Mouse (Mus musculus) liver, embryonic 13.5 days (tissue): Measurements from ENCODE around the gene Cnnm3. TPM values are rescaled to one million over a fixed set of nuclear protein-coding genes. Genes with fewer than 3 reads are reported as not detected.

ENCODE experiments used
- ATAC-seq: fragments of 200-750 bp; cut with Nextera tagmentation; 2 replicates; pipeline ENCODE4 v1.8.0; 2017; ENCODE audit warnings: low read depth, mild to moderate bottlenecking, moderate number of reproducible peaks, moderate library complexity
- DNase-seq: peaks from one replicate; pipeline ENCODE4 v3.0.0; 2022
- H3K27ac ChIP-seq: fragments of 300-500 bp; sonication (generic); 2 replicates; pipeline ENCODE4 v1.5.1; 2015; ENCODE audit warnings: moderate library complexity, mild to moderate bottlenecking, inconsistent platforms
- H3K27me3 ChIP-seq: fragments of 300-500 bp; sonication (generic); 2 replicates; pipeline ENCODE4 v1.6.1; 2015; ENCODE audit warnings: mild to moderate bottlenecking, inconsistent platforms
- H3K36me3 ChIP-seq: fragments of 300-500 bp; sonication (generic); 2 replicates; pipeline ENCODE4 v1.6.1; 2015; ENCODE audit warnings: mild to moderate bottlenecking, inconsistent platforms
- H3K4me1 ChIP-seq: fragments of 300-500 bp; sonication (generic); replicated peaks from 2 replicates; pipeline ENCODE4 v1.6.1; 2015; ENCODE audit warnings: inconsistent platforms
- H3K4me2 ChIP-seq: fragments of 300-500 bp; sonication (generic); 2 replicates; pipeline ENCODE4 v1.6.1; 2015; ENCODE audit warnings: inconsistent platforms, mild to moderate bottlenecking, moderate library complexity
- H3K4me3 ChIP-seq: fragments of 300-500 bp; sonication (generic); replicated peaks from 2 replicates; pipeline ENCODE4 v1.5.1; 2015; ENCODE audit warnings: mild to moderate bottlenecking, inconsistent platforms
- H3K9ac ChIP-seq: fragments of 300-500 bp; sonication (generic); 2 replicates; pipeline ENCODE4 v1.6.1; 2015; ENCODE audit warnings: mild to moderate bottlenecking, inconsistent platforms
- H3K9me3 ChIP-seq: fragments of 300-500 bp; sonication (generic); replicated peaks from 2 replicates; pipeline ENCODE4 v1.6.1; 2016; ENCODE audit warnings: inconsistent platforms
- WGBS: fragments of 180-500 bp; shearing (Covaris S2); methylation state at CpG from one replicate; pipeline ENCODE4 v1.1.7; 2015; ENCODE audit not compliant: insufficient replicate concordance; 5-methylcytosine and 5-hydroxymethylcytosine counted together
- polyA plus RNA-seq: library from polyadenylated mRNA; unstranded; fragments of >200 nt; fragmentation: Nextera tagmentation; extraction: Ambion mirVana; gene quantifications from 2 replicates; pipeline ENCODE4 v1.2.1, GENCODE M21; 2015

Gene Cnnm3
- polyA plus RNA-seq, result 0.97 and 0.98 TPM in 2 replicates

DNA sequence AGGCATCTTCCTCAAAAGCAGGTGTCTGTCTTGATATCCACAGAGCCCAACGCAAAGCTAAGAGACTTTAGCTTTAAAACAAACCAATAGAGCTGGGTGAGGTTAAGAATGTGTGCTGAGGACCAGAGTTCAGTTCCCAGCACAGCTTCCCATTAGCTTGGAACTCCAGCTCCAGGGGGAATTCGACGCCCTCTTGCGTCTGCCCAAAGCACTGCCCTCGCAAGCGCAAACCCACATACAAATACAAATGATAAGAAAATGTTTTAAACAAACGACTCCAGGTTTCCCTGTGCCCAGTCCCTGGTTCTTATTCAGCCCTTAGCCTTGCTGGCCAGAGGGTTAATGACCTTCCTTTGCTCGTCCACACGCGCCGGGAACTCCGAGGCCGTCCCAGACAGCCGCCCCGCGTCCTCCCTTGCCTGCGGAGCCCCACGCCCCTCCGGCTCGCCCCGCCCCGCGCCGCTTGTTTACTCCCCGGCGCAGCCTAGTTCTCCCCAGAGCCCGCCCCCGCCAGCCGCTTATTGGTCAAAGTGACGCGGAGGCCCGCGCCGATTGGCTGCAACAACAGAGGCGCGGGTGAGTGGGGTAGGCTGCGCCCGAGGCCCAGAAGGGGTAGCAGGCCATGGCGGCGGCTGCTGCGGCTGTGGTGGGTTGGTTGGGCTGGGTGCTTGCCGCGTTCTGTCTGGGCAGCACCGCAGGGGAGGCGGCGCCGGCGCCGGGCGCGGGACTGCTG lies at the start of gene Cnnm3:
Gene Cnnm3 (plus strand): TSS at position 579 of the 733 bp plus-strand sequence.
- WGBS, result 2% methylated on average over 51 of the region's 51 CpGs
- peaks cover 30% of the 10 kb centered on the region for H3K4me1 ChIP-seq

GRCm38 (mm10) chr1:36465641-36466160 lies 46.0 kb upstream of the Cnnm3 start:
- DNase-seq (no peak), ATAC-seq (no peak)
- Histone ChIP-seq H3K9me3 (no peaks in the 10 kb centered on the region), H3K4me1 (peaks cover 19% of the 10 kb centered on the region), H3K36me3 (no peaks in the 10 kb centered on the region), H3K27ac (no peak overlapping the region), H3K27me3 (no peaks in the 10 kb centered on the region), H3K4me2 (no peak overlapping the region), H3K9ac (no peak overlapping the region), H3K4me3 (no peak overlapping the region)
- 56% methylated on average over 4 of the region's 4 CpGs for WGBS

More for the DNA sequence above, at the start of gene Cnnm3:
- Histone ChIP-seq H3K4me3 (peak within 1 kb of the TSS; percentile 96), H3K36me3 (peaks cover 12% of the 10 kb centered on the region), H3K27ac (peak within 1 kb of the TSS; percentile 94), H3K4me2 (peak within 1 kb of the TSS; percentile 96), H3K27me3 (no peaks in the 10 kb centered on the region), H3K9me3 (no peaks in the 10 kb centered on the region), H3K9ac (peak within 1 kb of the TSS; percentile 89)
- DNase-seq (peak; percentile 96), ATAC-seq (peak; percentile 98)

DNA sequence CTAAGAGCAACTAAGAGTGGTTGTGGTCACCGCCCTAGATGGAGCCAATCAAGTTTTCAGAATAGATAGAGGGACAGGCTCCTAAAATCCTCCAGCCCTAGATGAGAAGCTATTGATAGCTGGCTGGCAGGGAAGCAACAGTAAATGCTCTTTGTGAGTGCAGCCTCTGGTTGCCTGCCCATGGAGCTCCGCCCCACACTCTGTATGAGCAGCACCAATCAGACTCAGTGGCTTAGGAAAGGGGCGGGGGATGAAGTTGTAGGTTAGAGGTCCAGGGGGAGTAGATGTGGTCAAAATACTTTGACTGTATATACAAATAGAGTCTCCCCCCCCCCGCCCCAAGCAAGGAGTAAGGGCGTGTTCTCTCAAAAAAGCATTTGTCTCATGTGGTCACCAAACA lies 44.2 kb upstream of the Cnnm3 start:
- H3K27ac ChIP-seq, result no peak overlapping the region
- DNase-seq, result no peak
- ATAC-seq, result no peak
- no peak overlapping the region for H3K4me3 ChIP-seq
- no peaks in the 10 kb centered on the region for H3K36me3 ChIP-seq
- H3K4me1 ChIP-seq, result peaks cover 32% of the 10 kb centered on the region
- WGBS, result 58% methylated on average over 5 of the region's 5 CpGs
- no peak overlapping the region for H3K4me2 ChIP-seq
- H3K27me3 ChIP-seq, result peaks cover 7% of the 10 kb centered on the region
- H3K9ac ChIP-seq, result no peak overlapping the region
- no peaks in the 10 kb centered on the region for H3K9me3 ChIP-seq

DNA sequence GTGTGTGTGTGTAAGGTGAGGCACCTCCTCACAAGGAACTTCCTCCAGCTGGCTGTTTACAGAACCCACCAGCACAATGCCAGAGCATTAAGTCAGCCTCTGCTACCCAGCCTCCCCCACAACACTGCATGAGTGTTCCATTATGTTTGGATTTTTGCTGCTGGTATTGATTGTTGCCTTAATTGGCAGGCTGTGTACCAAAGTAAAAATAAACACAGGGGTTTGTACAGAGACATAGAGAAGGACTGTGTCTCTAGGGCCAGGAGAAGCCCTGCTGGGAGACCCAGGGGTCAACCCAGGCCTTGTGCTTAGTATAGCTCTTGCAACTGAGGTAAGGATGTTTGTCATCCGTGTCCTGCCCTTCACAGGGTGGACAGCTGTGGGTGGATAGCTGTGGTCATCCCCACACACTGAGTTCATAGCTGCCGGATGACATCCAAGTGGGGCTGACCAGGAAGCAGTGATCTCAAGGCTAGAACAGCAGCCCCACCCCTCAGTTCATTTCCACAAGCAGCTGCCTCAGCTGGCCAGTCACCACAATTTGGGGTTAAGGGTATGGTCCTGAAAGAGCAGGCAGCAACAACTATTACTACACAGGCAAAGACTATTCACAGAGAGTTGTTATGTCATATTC lies 41.7 kb upstream of the Cnnm3 start:
- Histone ChIP-seq H3K4me2 (no peak overlapping the region), H3K9me3 (no peaks in the 10 kb centered on the region), H3K4me1 (peaks cover 55% of the 10 kb centered on the region), H3K36me3 (no peaks in the 10 kb centered on the region), H3K27me3 (peaks cover 20% of the 10 kb centered on the region), H3K27ac (no peak overlapping the region), H3K4me3 (no peak overlapping the region), H3K9ac (no peak overlapping the region)
- ATAC-seq (no peak), DNase-seq (no peak)
- WGBS, result 62% methylated on average over 2 of the region's 2 CpGs

GRCm38 (mm10) chr1:36471181-36472105 lies 40.2 kb upstream of the Cnnm3 start, which contains the start of gene Cnnm4:
TSS of gene Cnnm4 (plus strand) at chr1:36471620.
- Histone ChIP-seq H3K4me1 (peaks cover 71% of the 10 kb centered on the region), H3K27me3 (peaks cover 20% of the 10 kb centered on the region), H3K36me3 (no peaks in the 10 kb centered on the region), H3K4me3 (peak within 1 kb of the TSS; percentile 67), H3K9ac (peak within 1 kb of the TSS; percentile 83), H3K27ac (peak within 1 kb of the TSS; percentile 75), H3K4me2 (peak within 1 kb of the TSS; percentile 95), H3K9me3 (no peaks in the 10 kb centered on the region)
- under 1% methylated on average over 84 of the region's 98 CpGs for WGBS
- DNase-seq, result peak; percentile 79
- ATAC-seq, result peak; percentile 92

DNA sequence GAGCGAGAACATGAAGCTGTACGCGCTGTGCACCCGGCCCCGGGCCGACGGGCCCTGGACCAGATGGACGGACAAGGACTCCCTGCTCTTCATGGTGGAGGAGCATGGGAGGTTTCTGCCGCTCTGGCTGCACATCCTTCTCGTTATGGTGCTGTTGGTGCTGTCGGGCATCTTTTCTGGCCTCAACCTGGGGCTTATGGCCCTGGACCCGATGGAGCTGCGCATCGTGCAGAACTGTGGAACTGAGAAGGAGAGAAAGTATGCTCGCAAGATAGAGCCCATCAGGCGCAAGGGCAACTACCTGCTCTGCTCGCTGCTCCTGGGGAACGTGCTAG lies 39.6 kb upstream of the Cnnm3 start:
- no peak overlapping the region for H3K27ac ChIP-seq
- peak overlapping the region; percentile 95 for H3K4me2 ChIP-seq
- no peak for DNase-seq
- peaks cover 73% of the 10 kb centered on the region for H3K4me1 ChIP-seq
- ATAC-seq, result peak; percentile 10
- H3K36me3 ChIP-seq, result no peaks in the 10 kb centered on the region
- whole genome bisulfite sequencing, result 15% methylated on average over 18 of the region's 18 CpGs
- H3K9ac ChIP-seq, result peak overlapping the region; percentile 80
- peak overlapping the region; percentile 67 for H3K4me3 ChIP-seq
- H3K9me3 ChIP-seq, result no peaks in the 10 kb centered on the region
- H3K27me3 ChIP-seq, result peaks cover 20% of the 10 kb centered on the region

- DNase-seq (no peak), ATAC-seq (no peak)
- H3K36me3 ChIP-seq, result no peaks in the 10 kb centered on the region
- H3K27me3 ChIP-seq, result peaks cover 20% of the 10 kb centered on the region
- H3K9me3 ChIP-seq, result no peaks in the 10 kb centered on the region
- 50% methylated on average over 10 of the region's 10 CpGs for WGBS
- peaks cover 71% of the 10 kb centered on the region for H3K4me1 ChIP-seq
- peak overlapping the region; percentile 67 for H3K4me3 ChIP-seq
- peak overlapping the region; percentile 35; the same call in 1 of the 2 replicates for H3K9ac ChIP-seq
- peak overlapping the region; percentile 95 for H3K4me2 ChIP-seq
- no peak overlapping the region for H3K27ac ChIP-seq
Measured at GRCm38 (mm10) chr1:36473211-36473780, 38.4 kb upstream of the Cnnm3 start.

DNA sequence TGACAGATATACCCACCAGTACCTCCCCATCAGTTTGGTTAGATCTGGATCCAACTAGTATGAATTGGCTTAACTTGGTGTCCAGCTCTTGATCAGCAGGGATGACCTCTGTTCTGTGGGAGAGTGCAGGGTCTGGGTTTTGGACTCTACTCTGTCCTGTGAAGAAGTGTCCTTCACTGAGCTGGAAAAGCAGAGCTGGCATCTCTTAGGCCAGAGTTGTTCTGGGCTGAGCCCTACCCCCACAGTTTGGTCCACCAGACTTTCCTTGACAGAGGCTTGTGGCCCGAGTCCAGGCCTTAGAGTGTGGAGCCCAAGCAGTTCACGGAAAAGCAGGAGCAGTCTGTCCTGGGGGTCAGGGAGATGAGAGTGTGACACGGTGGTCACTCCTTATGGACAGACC lies 37.0 kb upstream of the Cnnm3 start:
- peaks cover 78% of the 10 kb centered on the region for H3K4me1 ChIP-seq
- no peak for DNase-seq

DNA sequence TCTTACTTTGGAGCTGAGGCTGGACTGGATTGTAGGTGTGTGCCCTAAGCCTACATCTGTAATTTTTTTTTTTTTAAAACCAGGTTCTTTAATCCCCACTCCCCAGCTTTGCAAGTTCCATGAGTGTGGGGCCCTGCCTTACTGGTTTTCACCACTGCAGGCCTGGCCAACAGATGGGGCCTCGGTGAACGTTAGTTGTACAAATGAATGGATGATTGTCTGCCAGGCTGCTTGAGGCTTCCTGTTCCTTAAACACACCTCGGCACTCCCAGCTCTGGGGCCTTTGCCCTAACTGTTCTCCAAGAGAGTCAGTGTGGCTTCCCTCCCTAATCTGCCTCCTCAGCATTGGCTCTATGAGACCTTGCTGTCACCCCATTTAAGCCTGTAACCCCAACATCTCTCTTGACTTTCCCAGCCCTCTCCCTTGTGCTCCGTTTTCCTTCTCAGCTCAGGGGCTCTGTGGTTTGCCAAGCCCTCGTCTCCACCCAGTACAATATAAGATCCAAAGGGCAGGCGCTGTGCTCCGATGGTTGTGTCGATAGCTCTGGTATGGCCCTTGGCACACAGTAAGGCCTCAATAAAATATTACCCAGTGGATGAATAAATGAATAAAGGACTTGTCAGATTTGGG lies 36.1 kb upstream of the Cnnm3 start:
- no peak overlapping the region for H3K9ac ChIP-seq
- peak overlapping the region; percentile 29 for H3K4me2 ChIP-seq
- ATAC-seq, result no peak
- no peaks in the 10 kb centered on the region for H3K9me3 ChIP-seq
- WGBS, result 44% methylated on average over 8 of the region's 8 CpGs
- H3K4me3 ChIP-seq, result no peak overlapping the region
- no peaks in the 10 kb centered on the region for H3K36me3 ChIP-seq
- peaks cover 20% of the 10 kb centered on the region for H3K27me3 ChIP-seq
- peaks cover 69% of the 10 kb centered on the region for H3K4me1 ChIP-seq
- H3K27ac ChIP-seq, result no peak overlapping the region
- DNase-seq, result no peak

More for the DNA sequence above, 37.0 kb upstream of the Cnnm3 start:
- Histone ChIP-seq H3K9me3 (no peaks in the 10 kb centered on the region), H3K36me3 (no peaks in the 10 kb centered on the region), H3K4me2 (peak overlapping the region; percentile 95), H3K27me3 (peaks cover 20% of the 10 kb centered on the region), H3K9ac (no peak overlapping the region), H3K4me3 (no peak overlapping the region), H3K27ac (no peak overlapping the region)
- no peak for ATAC-seq
- WGBS, result 55% methylated on average over 3 of the region's 3 CpGs

- 61% methylated on average over 7 of the region's 7 CpGs for WGBS
- no peak for ATAC-seq
- no peak overlapping the region for H3K27ac ChIP-seq
- no peak for DNase-seq
- no peak overlapping the region for H3K4me3 ChIP-seq
- H3K9me3 ChIP-seq, result no peaks in the 10 kb centered on the region
- no peaks in the 10 kb centered on the region for H3K36me3 ChIP-seq
- peaks cover 20% of the 10 kb centered on the region for H3K27me3 ChIP-seq
- no peak overlapping the region for H3K4me2 ChIP-seq
- peaks cover 65% of the 10 kb centered on the region for H3K4me1 ChIP-seq
- no peak overlapping the region for H3K9ac ChIP-seq
Measured at GRCm38 (mm10) chr1:36476426-36476825, 35.2 kb upstream of the Cnnm3 start.
